Mouse (Mus musculus) intestine, postnatal 0 days (tissue): ENCODE results near the gene Ssbp3. TPM values are rescaled to one million over a fixed set of nuclear protein-coding genes. Genes with fewer than 3 reads are reported as not detected.

ENCODE experiments used
- ATAC-seq: fragments of 200-750 bp; cut with Nextera tagmentation; 2 replicates; pipeline ENCODE4 v1.8.0; 2017; ENCODE audit warnings: mild to moderate bottlenecking, moderate TSS enrichment, moderate library complexity
- H3K27ac ChIP-seq: fragments of 300-500 bp; sonication (generic); 2 replicates; pipeline ENCODE4 v1.5.1; 2014; ENCODE audit warnings: mild to moderate bottlenecking, low read depth, low read length, moderate library complexity
- H3K27me3 ChIP-seq: fragments of 300-500 bp; sonication (generic); replicated peaks from 2 replicates; pipeline ENCODE4 v1.6.1; 2014; ENCODE audit warnings: low read length, mixed read lengths; ENCODE audit not compliant: control insufficient read depth, insufficient read depth
- H3K36me3 ChIP-seq: fragments of 300-500 bp; sonication (generic); 2 replicates; pipeline ENCODE4 v1.6.1; 2014; ENCODE audit warnings: mild to moderate bottlenecking, moderate library complexity; ENCODE audit not compliant: control insufficient read depth, insufficient read depth
- H3K4me1 ChIP-seq: fragments of 300-500 bp; sonication (generic); replicated peaks from 2 replicates; pipeline ENCODE4 v1.6.1; 2014; ENCODE audit warnings: antibody characterized with exemption, low read length, mixed read lengths; ENCODE audit not compliant: control insufficient read depth, insufficient read depth
- H3K4me2 ChIP-seq: fragments of 300-500 bp; sonication (generic); replicated peaks from 2 replicates; pipeline ENCODE4 v1.6.1; 2014; ENCODE audit warnings: low read depth, mild to moderate bottlenecking, moderate library complexity
- H3K4me3 ChIP-seq: fragments of 300-500 bp; sonication (generic); 2 replicates; pipeline ENCODE4 v1.5.1; 2014; ENCODE audit warnings: low read depth, low read length
- H3K9ac ChIP-seq: fragments of 300-500 bp; sonication (generic); 2 replicates; pipeline ENCODE4 v1.6.1; 2014; ENCODE audit warnings: mild to moderate bottlenecking, low read depth, low read length
- H3K9me3 ChIP-seq: fragments of 300-500 bp; sonication (generic); 2 replicates; pipeline ENCODE4 v1.6.1; 2016; ENCODE audit warnings: mixed run types; ENCODE audit not compliant: control insufficient read depth
- CTCF ChIP-seq: sonication (generic); IDR thresholded peaks from 2 replicates; pipeline ENCODE4 v1.5.1; 2016; ENCODE audit warnings: low read depth, mild to moderate bottlenecking, control low read depth, antibody characterized with exemption, moderate library complexity
- WGBS: fragments of 180-500 bp; shearing (Covaris S2); extraction: QIAGEN DNeasy Blood & Tissue Kit; methylation state at CpG from one replicate; pipeline ENCODE4 v1.1.7; 2014; 5-methylcytosine and 5-hydroxymethylcytosine counted together
- polyA plus RNA-seq: library from polyadenylated mRNA; unstranded; fragments of >200 nt; fragmentation: Nextera tagmentation; extraction: Ambion mirVana; gene quantifications from 2 replicates; pipeline ENCODE4 v1.2.1, GENCODE M21; 2015

Ssbp3 gene
- polyA plus RNA-seq, 1 experiment from 2014 or later = 45.2 TPM

- H3K27me3 ChIP-seq = no peaks in the 10 kb centered on the region
- no peaks in the 10 kb centered on the region for H3K36me3 ChIP-seq
- 39% methylated on average over 6 of the region's 6 CpGs for WGBS
- H3K9me3 ChIP-seq = no peaks in the 10 kb centered on the region
- H3K4me1 ChIP-seq = no peaks in the 10 kb centered on the region
- TF ChIP-seq CTCF = no peak
- H3K4me3 ChIP-seq = no peak overlapping the region
- H3K27ac ChIP-seq = no peak overlapping the region
- H3K9ac ChIP-seq = no peak overlapping the region
- H3K4me2 ChIP-seq = no peak overlapping the region
- no peak for ATAC-seq
Measured at GRCm38 (mm10) chr4:106900718-106901117, 9.8 kb upstream of the Ssbp3 start.

- no peaks in the 10 kb centered on the region for H3K27me3 ChIP-seq
- 48% methylated on average over 3 of the region's 3 CpGs for WGBS
- TF ChIP-seq CTCF = no peak
- no peaks in the 10 kb centered on the region for H3K4me1 ChIP-seq
- H3K36me3 ChIP-seq = no peaks in the 10 kb centered on the region
- no peak overlapping the region for H3K27ac ChIP-seq
- H3K4me2 ChIP-seq = no peak overlapping the region
- no peak overlapping the region for H3K4me3 ChIP-seq
- H3K9me3 ChIP-seq = no peaks in the 10 kb centered on the region
- ATAC-seq = no peak
- H3K9ac ChIP-seq = no peak overlapping the region
Measured at GRCm38 (mm10) chr4:106901610-106902009, 8.9 kb upstream of the Ssbp3 start.

- Histone ChIP-seq H3K27ac (no peak overlapping the region), H3K9ac (no peak overlapping the region), H3K4me1 (no peaks in the 10 kb centered on the region), H3K4me3 (no peak overlapping the region), H3K36me3 (no peaks in the 10 kb centered on the region), H3K4me2 (no peak overlapping the region), H3K27me3 (no peaks in the 10 kb centered on the region), H3K9me3 (no peaks in the 10 kb centered on the region)
- WGBS = 43% methylated on average over 8 of the region's 8 CpGs
- TF ChIP-seq CTCF = no peak
- no peak for ATAC-seq
Measured at GRCm38 (mm10) chr4:106902157-106902556, 8.3 kb upstream of the Ssbp3 start.

DNA sequence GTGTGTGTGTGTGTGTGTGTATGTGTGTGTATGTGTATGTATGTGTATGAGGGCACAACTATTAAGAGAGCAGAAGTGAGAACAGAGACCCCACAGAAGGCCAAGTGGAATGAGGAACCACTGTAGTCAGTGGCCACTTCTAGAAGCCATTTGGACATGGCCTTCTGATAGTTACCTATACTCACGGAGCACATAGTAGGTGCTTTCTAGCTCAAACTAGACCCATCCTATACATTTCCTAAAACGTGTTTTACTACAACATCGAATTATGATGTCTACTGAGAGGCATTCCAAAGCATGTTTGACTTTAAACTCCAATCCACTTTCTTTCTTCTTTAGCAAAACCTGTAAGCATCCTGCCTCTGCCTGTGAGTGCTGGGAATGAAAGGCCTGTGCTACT is 4.6 kb upstream of the Ssbp3 start:
- WGBS = 87% methylated on average over 3 of the region's 3 CpGs
- no peak for ATAC-seq
- Histone ChIP-seq H3K4me1 (0 out of 2 replicates have a peak, but pooled peaks cover 16% of the 10 kb centered on the region), H3K4me2 (no peak overlapping the region), H3K36me3 (no peaks in the 10 kb centered on the region), H3K27me3 (no peaks in the 10 kb centered on the region), H3K9me3 (no peaks in the 10 kb centered on the region), H3K9ac (no peak overlapping the region), H3K4me3 (no peak overlapping the region), H3K27ac (no peak overlapping the region)
- TF ChIP-seq CTCF = no peak

DNA sequence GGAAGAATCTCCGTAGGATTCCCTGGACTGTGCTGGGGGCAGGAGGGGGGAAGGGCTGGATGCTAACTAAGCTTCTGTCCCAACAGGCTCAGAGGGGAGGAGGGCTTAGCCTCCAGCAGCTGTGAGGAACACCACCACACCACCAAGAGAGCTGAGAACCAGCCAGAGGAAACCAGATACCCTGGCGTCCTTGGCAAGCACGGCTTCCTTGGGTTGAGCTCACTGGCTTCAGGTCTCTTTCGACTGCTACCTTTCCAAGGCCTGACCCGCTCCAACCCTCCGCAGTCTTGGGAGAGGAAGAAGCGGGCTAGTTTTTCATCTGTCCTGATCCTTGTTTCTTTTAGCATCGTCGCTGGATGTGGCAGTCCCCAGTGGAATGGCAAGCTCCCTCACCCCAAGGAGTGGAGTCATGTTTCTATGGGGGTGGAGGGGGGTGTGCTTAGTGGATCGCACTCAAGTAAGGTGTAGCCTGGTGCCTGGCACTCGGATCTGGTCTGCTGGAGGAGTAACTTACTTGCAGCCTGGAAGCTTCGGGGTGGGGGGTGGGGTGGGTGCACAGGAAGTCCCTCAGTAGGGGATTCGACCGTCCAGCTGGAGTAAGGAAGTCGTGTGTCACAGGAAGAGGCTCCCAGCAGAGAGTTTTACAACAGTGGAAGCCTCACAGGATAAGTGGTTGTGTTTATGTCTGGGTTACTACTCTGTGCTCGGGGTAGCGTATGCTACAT is 2.6 kb upstream of the Ssbp3 start:
- Histone ChIP-seq H3K27me3 (no peaks in the 10 kb centered on the region), H3K4me2 (peak overlapping the region; percentile 51), H3K9me3 (no peaks in the 10 kb centered on the region), H3K4me3 (no peak overlapping the region), H3K36me3 (no peaks in the 10 kb centered on the region), H3K4me1 (0 out of 2 replicates have a peak, but pooled peaks cover 16% of the 10 kb centered on the region), H3K27ac (peak overlapping the region; percentile 82), H3K9ac (no peak overlapping the region)
- TF ChIP-seq CTCF = no peak
- 38% methylated on average over 17 of the region's 17 CpGs for WGBS
- no peak for ATAC-seq

DNA sequence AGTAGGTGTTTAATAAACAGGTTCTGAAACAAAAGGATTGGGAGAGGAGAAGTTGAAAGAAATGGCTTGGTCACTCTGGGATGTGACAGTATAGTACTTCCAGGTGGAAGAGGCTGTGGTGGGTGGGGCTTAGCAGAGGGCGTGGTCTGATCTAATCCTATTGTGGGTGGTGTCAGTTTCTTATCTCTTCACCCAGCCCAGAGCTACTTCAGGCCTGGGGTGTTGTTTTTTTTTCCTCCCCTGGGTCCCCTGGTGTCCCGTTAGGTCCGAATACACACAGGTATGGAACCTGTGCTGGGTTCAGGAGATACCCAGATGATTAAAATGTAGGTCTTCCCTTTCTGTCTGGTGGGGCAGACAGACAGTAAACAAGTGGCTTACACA is 2.1 kb upstream of the Ssbp3 start:
- no peak for ATAC-seq
- whole genome bisulfite sequencing = 21% methylated on average over 3 of the region's 3 CpGs
- H3K27me3 ChIP-seq = no peaks in the 10 kb centered on the region

More for the DNA sequence above, 2.1 kb upstream of the Ssbp3 start:
- H3K4me2 ChIP-seq = peak overlapping the region; percentile 51
- H3K27ac ChIP-seq = peak overlapping the region; percentile 82
- H3K36me3 ChIP-seq = no peaks in the 10 kb centered on the region
- TF ChIP-seq CTCF = no peak
- 0 out of 2 replicates have a peak, but pooled peaks cover 16% of the 10 kb centered on the region for H3K4me1 ChIP-seq
- H3K9me3 ChIP-seq = no peaks in the 10 kb centered on the region
- no peak overlapping the region for H3K9ac ChIP-seq
- no peak overlapping the region for H3K4me3 ChIP-seq
